Mouse (Mus musculus): ENCODE results near the gene Prdx2. TPM values are rescaled to one million over a fixed set of nuclear protein-coding genes. Genes with fewer than 3 reads are reported as not detected.
A peak's percentile ranks its signal among the peaks of the same experiment; 100 is the strongest.

Prdx2 gene
- polyA plus RNA-seq, 1 experiment from 2014 or later: 715 TPM

DNA sequence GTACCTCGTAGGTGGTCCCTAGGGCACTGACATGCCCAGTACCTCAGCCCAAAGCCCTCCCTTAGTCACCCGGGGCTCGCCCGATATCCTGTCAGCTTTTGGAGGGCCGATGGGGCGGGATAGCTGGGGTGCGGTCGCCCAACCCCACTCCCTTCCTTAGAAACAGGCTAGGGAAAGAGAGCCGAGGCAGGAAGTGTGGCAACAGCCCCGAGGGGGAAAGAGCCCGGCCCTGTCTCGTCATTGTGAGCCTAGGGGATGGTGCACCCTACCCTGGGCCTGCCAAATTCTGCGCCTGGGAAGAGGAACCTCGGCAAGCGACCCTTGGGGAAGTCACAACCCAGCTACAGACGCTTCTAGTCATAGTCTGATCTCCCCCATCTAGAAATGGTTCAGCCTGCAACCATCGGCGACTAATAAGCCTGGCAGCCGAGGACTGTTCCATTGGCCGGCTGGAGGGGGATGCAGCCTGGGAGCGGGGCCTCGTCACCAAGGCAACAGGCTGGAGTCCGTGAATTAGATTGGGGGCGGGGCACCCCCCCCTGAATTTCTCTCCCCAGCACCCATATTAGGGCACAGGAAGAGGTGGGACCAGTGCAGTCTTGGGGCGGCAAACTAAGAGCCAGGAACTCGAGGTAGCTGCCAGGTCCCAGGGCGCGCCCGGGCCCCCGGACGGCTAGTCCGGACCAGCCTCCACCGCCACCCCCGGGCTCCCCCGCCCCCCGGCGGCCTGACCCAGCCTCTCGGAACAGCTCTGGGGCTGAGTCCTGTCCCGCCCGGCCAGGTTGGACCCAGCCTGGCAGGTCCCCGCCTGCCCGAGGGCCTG is 10.4 kb downstream of the Prdx2 start:
- H3K27me3 ChIP-seq (replicated peaks; ENCODE audit: control insufficient read depth, insufficient read depth, low read length): peaks cover 16% of the 10 kb centered on the region
- peak overlapping the region; percentile 53 for H3K9ac ChIP-seq (ENCODE audit: low read depth, low read length)
- H3K27ac ChIP-seq (replicated peaks; ENCODE audit: low read depth, low read length): peak overlapping the region; percentile 61
- H3K4me1 ChIP-seq (ENCODE audit: control insufficient read depth, insufficient read depth, low read length): peaks cover 45% of the 10 kb centered on the region
- peak; percentile 39 for ATAC-seq (ENCODE audit: low read depth)
- H3K36me3 ChIP-seq (ENCODE audit: control insufficient read depth, insufficient read depth, low read length): peaks cover 5% of the 10 kb centered on the region; the same call in 1 of the 2 replicates
- WGBS: 2% methylated on average over 25 of the region's 42 CpGs
- peak overlapping the region; percentile 97 for H3K4me2 ChIP-seq (ENCODE audit: low read depth, low read length)
- H3K9me3 ChIP-seq (ENCODE audit: control insufficient read depth, low read length): no peaks in the 10 kb centered on the region
- peak overlapping the region; percentile 34 for H3K4me3 ChIP-seq (ENCODE audit: low read depth, low read length)
- peak; percentile 94 for DNase-seq (ENCODE audit: low spot score)

DNA sequence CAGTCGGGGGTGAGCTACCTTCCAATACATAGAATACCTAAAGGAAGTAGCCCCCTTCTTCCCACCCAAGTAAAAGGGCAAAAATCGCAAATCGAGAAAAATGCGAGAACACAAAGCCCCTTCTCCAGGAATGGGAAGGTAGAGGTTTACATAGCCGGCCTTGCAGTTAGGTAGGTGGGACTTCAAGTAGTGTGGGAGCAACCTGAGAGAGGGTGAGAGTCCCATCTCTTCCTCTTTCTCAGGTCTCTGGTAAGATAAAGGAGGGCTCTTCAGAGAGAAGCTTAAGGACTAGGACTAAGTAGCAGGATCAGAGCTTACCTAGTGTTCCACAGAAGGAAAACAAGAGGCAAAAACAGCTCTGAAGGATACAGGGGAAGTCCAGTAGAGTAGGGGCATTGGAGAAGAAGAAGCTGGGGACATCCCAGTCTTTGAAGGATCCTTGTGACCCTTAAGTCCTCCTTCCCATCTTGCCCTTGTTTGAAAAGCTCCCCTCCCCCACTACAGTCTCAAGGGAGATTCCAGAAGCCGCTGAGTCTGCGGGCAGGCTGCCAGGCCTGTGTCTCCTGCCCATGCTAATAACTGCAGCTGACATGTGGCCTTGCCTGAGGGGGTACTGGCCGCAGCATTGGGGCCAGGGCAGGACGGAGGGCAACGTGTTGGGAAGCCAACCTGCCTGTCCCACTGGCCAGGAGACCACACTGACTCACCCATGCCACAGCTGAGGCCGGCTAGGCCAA is 11.4 kb downstream of the Prdx2 start:
- ATAC-seq (ENCODE audit: low read depth) (no peak), DNase-seq (ENCODE audit: low spot score) (peak; percentile 78)
- peaks cover 54% of the 10 kb centered on the region for H3K4me1 ChIP-seq (ENCODE audit: control insufficient read depth, insufficient read depth, low read length)
- peak overlapping the region; percentile 61 for H3K27ac ChIP-seq (replicated peaks; ENCODE audit: low read depth, low read length)
- WGBS: 28% methylated on average over 11 of the region's 11 CpGs
- no peaks in the 10 kb centered on the region for H3K36me3 ChIP-seq (ENCODE audit: control insufficient read depth, insufficient read depth, low read length)
- peaks cover 16% of the 10 kb centered on the region for H3K27me3 ChIP-seq (replicated peaks; ENCODE audit: control insufficient read depth, insufficient read depth, low read length)
- H3K9ac ChIP-seq (ENCODE audit: low read depth, low read length): no peak overlapping the region
- no peaks in the 10 kb centered on the region for H3K9me3 ChIP-seq (ENCODE audit: control insufficient read depth, low read length)
- H3K4me3 ChIP-seq (ENCODE audit: low read depth, low read length): peak overlapping the region; percentile 34
- peak overlapping the region; percentile 97 for H3K4me2 ChIP-seq (ENCODE audit: low read depth, low read length)

DNA sequence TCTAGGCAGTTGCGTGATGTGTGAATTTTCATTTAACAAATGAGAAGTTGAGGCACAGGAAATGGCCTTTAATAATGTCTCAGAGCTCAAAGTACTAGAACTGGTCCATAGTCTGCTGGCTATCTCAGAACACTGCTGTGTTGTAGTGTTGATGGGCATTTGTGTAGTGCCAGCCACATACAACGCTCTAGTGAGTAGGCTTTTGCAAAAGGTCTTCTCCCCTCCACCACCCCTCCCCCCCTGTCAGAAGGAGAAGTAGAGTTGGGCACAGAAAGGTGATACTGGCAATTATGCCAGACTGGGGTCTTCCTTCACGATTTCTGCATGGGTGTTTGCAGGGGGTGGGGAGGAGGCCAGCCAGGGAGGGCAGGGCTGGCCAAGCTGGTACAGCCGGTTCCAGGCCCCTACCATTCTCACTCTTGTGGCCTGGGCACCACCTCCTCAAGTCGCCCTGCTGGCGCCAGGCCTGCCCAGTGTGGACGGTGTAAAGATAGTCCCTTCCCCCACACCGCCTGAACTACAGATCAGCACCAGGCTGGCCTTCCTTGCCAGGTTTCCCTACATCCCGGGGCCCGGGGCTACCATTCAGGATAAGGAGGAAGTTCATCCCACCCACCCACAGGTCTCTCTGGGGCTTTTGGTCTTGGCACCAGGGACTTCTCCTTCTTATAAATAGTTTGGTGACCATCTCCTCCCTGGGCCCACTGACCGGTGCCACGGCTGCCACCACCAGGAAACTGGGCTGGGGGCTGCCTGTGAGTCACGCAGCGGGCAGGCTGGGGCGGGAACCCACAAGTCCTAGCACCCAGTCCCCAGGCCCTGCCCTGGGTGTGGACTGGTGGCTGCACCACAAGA is 12.5 kb downstream of the Prdx2 start:
- peak overlapping the region; percentile 61 for H3K27ac ChIP-seq (replicated peaks; ENCODE audit: low read depth, low read length)
- H3K36me3 ChIP-seq (ENCODE audit: control insufficient read depth, insufficient read depth, low read length): no peaks in the 10 kb centered on the region
- no peak for DNase-seq (ENCODE audit: low spot score)
- no peaks in the 10 kb centered on the region for H3K9me3 ChIP-seq (ENCODE audit: control insufficient read depth, low read length)
- 66% methylated on average over 15 of the region's 15 CpGs for WGBS
- no peak overlapping the region; the same call in 1 of the 2 replicates for H3K4me2 ChIP-seq (ENCODE audit: low read depth, low read length)
- no peak overlapping the region for H3K4me3 ChIP-seq (ENCODE audit: low read depth, low read length)
- H3K9ac ChIP-seq (ENCODE audit: low read depth, low read length): 0 out of 2 replicates have a peak overlapping the region, but pooled peaks have one; percentile 5
- H3K27me3 ChIP-seq (replicated peaks; ENCODE audit: control insufficient read depth, insufficient read depth, low read length): peaks cover 15% of the 10 kb centered on the region
- ATAC-seq (ENCODE audit: low read depth): peak; percentile 24; the same call in 1 of the 2 replicates
- peaks cover 47% of the 10 kb centered on the region for H3K4me1 ChIP-seq (ENCODE audit: control insufficient read depth, insufficient read depth, low read length)

DNA sequence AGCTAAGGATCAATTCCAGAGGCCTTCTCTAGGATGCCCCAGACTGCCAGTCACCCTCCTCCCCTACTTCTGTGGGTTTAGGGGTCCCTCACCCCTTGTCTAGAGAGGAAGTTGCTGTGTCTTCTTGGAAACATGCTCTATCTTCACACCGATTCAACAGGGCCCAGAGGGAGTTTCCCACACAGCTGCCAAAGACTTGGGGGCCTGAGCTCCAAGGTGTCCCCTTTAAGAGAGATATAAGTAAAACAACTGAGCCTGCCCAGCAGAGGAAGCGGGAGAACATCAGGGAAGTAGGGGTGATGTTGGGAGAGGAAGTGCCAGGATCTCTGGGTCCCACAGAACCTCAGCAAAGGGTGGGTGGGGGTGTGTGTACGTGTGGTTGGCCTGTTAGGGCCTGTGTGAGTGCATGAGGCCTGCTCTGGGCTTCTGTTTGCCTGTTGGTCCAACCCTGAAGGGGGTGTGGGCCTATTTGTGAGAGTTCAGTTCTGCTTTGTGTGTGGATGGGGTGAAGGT is 13.2 kb downstream of the Prdx2 start:
- ATAC-seq (ENCODE audit: low read depth) (no peak), DNase-seq (ENCODE audit: low spot score) (no peak)
- peaks cover 9% of the 10 kb centered on the region for H3K27me3 ChIP-seq (replicated peaks; ENCODE audit: control insufficient read depth, insufficient read depth, low read length)
- peaks cover 43% of the 10 kb centered on the region for H3K4me1 ChIP-seq (ENCODE audit: control insufficient read depth, insufficient read depth, low read length)
- H3K9ac ChIP-seq (ENCODE audit: low read depth, low read length): 0 out of 2 replicates have a peak overlapping the region, but pooled peaks have one; percentile 5
- 52% methylated on average over 3 of the region's 3 CpGs for WGBS
- no peaks in the 10 kb centered on the region for H3K9me3 ChIP-seq (ENCODE audit: control insufficient read depth, low read length)
- H3K4me3 ChIP-seq (ENCODE audit: low read depth, low read length): no peak overlapping the region
- H3K4me2 ChIP-seq (ENCODE audit: low read depth, low read length): no peak overlapping the region
- peak overlapping the region; percentile 58 for H3K27ac ChIP-seq (replicated peaks; ENCODE audit: low read depth, low read length)
- H3K36me3 ChIP-seq (ENCODE audit: control insufficient read depth, insufficient read depth, low read length): no peaks in the 10 kb centered on the region

DNA sequence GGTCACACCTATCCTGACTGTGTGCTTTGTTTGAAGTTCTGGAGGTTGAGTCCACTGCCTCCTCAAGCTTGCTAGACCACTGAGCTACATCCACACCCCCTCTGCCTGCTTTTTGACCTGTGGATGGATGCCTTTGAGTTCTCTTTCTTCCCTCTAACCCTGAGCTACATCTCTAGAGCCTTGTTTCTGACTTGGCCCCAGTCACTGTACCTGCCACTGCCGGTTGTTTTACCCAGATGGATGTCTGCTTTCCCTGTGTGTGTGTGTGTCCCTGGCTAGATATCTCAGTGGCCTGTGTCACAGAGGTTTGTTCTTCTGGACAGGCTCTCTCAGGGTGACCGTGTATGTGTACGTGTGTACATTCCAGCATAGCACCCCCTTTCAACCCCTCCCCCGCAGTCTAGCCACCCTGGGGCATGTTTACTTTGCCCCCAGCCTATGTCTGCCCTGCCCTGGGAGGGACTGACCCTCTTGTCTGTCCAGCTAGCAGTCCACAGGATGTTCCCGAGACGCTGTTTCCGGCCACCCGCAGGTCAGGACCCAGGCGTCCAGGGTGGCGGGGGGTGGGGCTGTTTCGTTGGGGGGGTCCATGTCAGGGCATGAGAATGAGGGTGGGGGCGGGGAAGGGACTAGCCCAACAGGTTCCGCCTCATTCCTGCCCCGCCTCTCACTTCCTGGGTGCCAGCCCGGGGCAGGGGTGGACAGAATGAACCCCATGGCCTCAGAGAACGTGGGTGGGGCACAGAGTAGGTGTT is 15.1 kb downstream of the Prdx2 start:
- H3K27me3 ChIP-seq (replicated peaks; ENCODE audit: control insufficient read depth, insufficient read depth, low read length): no peaks in the 10 kb centered on the region; the same call in 1 of the 2 replicates
- H3K27ac ChIP-seq (replicated peaks; ENCODE audit: low read depth, low read length): peak overlapping the region; percentile 69
- 5% methylated on average over 15 of the region's 16 CpGs for WGBS
- H3K4me1 ChIP-seq (ENCODE audit: control insufficient read depth, insufficient read depth, low read length): peaks cover 37% of the 10 kb centered on the region
- no peaks in the 10 kb centered on the region for H3K36me3 ChIP-seq (ENCODE audit: control insufficient read depth, insufficient read depth, low read length)
- no peak for ATAC-seq (ENCODE audit: low read depth)
- peak overlapping the region; percentile 45; the same call in 1 of the 2 replicates for H3K9ac ChIP-seq (ENCODE audit: low read depth, low read length)
- no peak for DNase-seq (ENCODE audit: low spot score)
- no peaks in the 10 kb centered on the region for H3K9me3 ChIP-seq (ENCODE audit: control insufficient read depth, low read length)
- H3K4me2 ChIP-seq (ENCODE audit: low read depth, low read length): peak overlapping the region; percentile 98
- H3K4me3 ChIP-seq (ENCODE audit: low read depth, low read length): peak overlapping the region; percentile 55; the same call in 1 of the 2 replicates

DNA sequence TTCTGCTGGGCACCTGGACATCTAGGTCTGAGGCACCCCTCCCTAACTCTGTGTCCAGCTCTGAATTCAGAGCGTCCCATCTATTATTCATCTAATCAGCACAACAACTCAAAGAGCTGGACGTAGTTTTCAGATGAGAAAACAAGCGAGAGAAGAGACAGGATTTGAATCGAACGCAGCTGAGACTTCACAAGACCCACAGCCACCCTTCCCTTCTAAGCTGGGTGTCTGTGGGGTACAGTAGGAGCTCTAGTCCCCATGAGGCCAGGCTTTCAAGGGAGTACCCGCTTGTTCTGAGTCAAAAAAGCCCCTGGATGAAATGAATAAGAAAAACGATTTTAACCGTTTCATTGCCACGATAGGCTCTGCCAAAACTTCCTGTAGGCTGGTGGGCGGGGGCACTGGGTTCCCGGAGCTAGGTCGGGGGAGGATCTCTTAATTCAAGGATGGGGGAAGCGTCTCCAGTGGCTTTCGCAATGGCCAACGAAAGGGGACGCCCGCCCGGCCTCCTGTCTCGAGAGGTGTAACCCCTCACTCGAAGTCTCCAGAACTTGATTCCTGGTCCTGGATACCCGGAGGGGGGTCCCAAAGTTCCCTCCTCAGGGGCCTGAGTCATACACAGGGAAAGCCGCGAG is 15.8 kb downstream of the Prdx2 start:
- H3K4me3 ChIP-seq (ENCODE audit: low read depth, low read length): peak overlapping the region; percentile 55
- H3K9me3 ChIP-seq (ENCODE audit: control insufficient read depth, low read length): no peaks in the 10 kb centered on the region
- H3K27ac ChIP-seq (replicated peaks; ENCODE audit: low read depth, low read length): peak overlapping the region; percentile 69
- 2% methylated on average over 23 of the region's 23 CpGs for WGBS
- ATAC-seq (ENCODE audit: low read depth) (no peak), DNase-seq (ENCODE audit: low spot score) (no peak)
- H3K9ac ChIP-seq (ENCODE audit: low read depth, low read length): peak overlapping the region; percentile 69
- H3K4me1 ChIP-seq (ENCODE audit: control insufficient read depth, insufficient read depth, low read length): peaks cover 31% of the 10 kb centered on the region
- no peaks in the 10 kb centered on the region for H3K36me3 ChIP-seq (ENCODE audit: control insufficient read depth, insufficient read depth, low read length)
- H3K4me2 ChIP-seq (ENCODE audit: low read depth, low read length): peak overlapping the region; percentile 98
- H3K27me3 ChIP-seq (replicated peaks; ENCODE audit: control insufficient read depth, insufficient read depth, low read length): no peaks in the 10 kb centered on the region; the same call in 1 of the 2 replicates

DNA sequence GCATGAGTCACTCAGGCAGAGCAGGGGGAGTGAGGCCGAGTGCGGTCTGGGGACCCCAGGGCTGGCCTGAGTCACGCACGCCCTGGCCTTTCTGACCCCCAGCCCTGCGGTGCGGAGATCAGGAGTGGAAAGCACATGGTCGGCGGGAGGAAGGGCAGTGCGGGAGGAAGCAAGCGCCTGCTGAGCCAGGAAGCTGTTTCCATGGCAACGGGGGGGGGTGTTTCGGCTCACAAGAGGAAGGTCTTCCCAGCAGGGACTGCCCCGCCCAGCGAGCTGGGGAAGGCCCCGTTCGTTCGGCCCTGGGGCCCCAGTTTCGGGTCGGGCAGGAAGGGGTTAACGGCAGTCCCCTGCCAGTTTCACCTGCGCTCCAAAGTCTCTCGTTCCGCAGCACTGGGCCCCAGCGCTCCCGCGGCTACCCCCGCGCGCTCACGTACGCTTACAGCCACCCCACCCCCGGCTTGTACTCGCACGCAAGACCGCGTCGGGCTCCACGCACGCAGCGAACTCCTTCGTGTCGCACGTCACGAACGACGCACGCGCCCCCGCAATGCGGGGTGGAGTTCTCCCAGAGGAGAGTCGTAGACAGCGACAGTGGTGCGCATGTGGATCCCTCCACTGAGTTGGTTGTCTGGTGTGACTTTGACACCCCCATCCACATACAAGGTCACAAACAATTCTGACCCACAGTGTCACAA is 16.4 kb downstream of the Prdx2 start:
- no peaks in the 10 kb centered on the region; the same call in 1 of the 2 replicates for H3K27me3 ChIP-seq (replicated peaks; ENCODE audit: control insufficient read depth, insufficient read depth, low read length)
- ATAC-seq (ENCODE audit: low read depth) (peak; percentile 20), DNase-seq (ENCODE audit: low spot score) (peak; percentile 94)
- H3K27ac ChIP-seq (replicated peaks; ENCODE audit: low read depth, low read length): peak overlapping the region; percentile 69
- H3K9me3 ChIP-seq (ENCODE audit: control insufficient read depth, low read length): no peaks in the 10 kb centered on the region
- H3K36me3 ChIP-seq (ENCODE audit: control insufficient read depth, insufficient read depth, low read length): no peaks in the 10 kb centered on the region
- WGBS: under 1% methylated on average over 37 of the region's 53 CpGs
- H3K4me1 ChIP-seq (ENCODE audit: control insufficient read depth, insufficient read depth, low read length): peaks cover 28% of the 10 kb centered on the region
- H3K4me2 ChIP-seq (ENCODE audit: low read depth, low read length): peak overlapping the region; percentile 98
- peak overlapping the region; percentile 69 for H3K9ac ChIP-seq (ENCODE audit: low read depth, low read length)
- H3K4me3 ChIP-seq (ENCODE audit: low read depth, low read length): peak overlapping the region; percentile 55

Measured in embryonic facial prominence, embryonic 14.5 days (tissue).